Mouse (Mus musculus): ENCODE results near the gene Tmem91.
A peak's percentile ranks its signal among the peaks of the same experiment; 100 is the strongest.

Gene Tmem91

DNA sequence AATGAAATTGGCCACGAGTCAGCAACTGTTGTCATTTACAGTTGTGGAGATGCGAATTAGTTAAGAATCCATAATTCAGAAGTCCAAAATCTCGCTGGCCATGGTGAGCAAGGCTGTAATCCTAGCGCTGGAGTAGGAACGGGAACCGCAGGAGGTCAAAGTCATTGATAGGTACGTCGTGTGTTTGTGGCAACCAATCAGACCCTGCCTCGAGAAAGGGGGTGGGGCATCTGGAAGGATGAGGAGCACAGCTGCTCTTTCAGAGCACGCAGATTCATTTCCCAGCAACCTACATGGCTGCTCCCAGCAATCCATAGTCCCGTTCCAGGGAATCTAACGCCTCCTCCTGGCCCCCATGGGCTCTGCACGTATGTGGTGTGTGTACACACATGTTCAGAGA, 24.9 kb upstream of the Tmem91 start:
- no peak for DNase-seq (ENCODE audit: low spot score)

DNA sequence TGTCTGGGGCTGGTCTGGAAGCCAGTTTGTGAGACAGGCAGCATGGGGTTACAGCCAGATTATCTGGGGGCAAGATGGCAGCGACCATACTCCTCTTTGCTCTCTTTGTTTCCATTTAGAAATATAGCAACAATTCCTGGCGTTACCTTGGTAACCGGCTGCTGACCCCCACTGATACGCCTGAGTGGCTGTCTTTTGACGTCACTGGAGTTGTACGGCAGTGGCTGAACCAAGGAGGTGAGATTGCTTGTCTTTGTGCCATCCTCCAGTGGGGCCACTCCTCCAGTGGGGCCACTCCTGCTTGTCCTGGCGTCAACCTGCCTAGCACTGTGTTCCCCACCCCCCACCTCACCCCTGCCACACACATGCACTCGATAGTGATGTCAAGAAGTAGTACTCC, 19.1 kb upstream of the Tmem91 start:
- DNase-seq (ENCODE audit: low spot score) = no peak

DNA sequence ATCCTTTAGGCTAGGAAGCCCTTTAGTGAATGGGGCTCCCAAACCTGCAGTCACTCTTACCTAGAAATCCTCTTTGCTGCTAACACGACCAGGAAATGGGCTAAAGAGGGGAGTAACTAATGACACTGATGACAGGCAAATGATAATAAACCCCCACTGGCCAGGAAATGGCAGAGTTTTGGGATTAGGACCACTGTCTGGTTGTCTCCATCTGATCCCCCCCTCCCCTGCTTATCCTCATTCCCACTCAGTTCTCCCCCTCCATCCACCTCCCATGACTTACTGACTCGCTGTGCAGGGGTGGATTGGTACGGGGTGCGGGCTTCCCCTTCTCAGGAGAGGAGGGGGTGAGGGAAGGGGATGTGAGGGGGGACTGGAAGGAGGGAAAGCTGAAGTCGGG, 15.1 kb upstream of the Tmem91 start:
- no peak for DNase-seq (ENCODE audit: low spot score)

DNA sequence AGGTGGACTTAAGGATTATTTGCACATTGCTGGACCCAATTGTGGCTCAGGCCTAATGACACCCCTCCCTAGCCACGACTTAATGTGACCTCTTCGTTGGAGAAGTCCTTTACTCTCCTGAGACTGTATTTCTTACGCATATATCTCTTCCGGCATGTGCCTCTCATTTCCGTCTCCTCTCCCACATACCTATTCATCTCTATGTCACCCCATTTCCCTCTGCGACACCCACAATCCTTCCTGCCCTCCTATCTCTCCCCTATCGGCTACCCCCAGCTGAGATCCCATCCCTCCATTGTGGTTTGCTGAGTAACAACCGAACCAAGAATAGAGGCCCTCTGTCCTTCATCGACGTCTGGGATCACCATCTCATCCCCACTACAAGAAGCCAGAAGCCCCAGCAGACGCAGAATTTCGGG, 14.6 kb upstream of the Tmem91 start:
- peak; percentile 62 for DNase-seq (ENCODE audit: low spot score)

DNA sequence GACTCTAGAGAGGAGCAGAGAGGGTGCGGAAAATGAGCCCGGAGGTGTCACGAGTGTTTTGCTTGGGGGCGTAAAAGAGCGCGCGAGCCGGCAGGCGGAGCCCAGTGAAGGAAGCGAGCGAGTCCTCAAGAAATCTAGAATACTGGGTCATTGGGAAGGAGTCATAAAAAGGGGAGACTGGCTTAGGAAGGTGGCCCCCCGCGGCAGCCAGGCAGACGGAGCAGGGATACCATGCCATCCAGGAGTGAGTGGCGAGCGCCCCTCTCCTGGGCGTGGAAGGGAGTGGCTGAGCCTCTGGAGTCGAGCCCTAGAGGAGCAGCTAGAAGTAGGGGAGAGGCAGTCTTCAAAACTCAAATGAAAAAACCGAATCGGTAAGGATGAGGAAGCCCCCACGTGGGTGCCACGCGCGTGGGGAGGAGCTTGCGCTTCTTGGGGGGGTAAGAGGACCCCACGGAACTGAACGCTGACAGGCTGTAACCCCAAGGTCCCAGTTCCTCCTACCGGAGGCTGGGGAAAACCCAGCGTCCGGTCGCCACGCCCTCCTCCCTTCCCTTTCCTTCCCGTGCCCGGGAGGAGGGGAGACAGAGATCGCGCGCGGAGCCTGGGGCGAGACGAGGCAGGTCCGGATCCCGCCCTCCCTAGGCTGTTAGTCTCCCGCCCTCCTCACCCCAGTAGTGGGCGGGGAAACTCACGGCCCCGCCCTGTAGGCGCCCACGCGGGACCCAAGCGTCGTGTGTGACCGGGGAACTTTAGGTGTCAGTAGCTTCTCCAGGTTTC, 14.0 kb upstream of the Tmem91 start:
- peak; percentile 86 for DNase-seq (ENCODE audit: low spot score)

DNA sequence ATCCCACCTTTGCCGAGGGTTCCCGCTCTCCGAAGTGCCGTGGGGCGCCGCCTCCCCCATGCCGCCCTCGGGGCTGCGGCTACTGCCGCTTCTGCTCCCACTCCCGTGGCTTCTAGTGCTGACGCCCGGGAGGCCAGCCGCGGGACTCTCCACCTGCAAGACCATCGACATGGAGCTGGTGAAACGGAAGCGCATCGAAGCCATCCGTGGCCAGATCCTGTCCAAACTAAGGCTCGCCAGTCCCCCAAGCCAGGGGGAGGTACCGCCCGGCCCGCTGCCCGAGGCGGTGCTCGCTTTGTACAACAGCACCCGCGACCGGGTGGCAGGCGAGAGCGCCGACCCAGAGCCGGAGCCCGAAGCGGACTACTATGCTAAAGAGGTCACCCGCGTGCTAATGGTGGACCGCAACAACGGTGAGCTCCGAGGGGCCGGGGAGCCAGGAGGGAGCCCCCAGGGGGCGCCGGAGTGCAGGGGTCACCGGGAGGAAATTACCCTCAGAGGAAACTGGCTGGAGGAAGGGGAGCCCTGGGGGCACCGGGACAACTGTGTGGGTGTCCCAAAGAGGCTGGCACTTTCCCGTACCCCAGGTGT, 12.9 kb upstream of the Tmem91 start:
- DNase-seq (ENCODE audit: low spot score) = peak; percentile 47

DNA sequence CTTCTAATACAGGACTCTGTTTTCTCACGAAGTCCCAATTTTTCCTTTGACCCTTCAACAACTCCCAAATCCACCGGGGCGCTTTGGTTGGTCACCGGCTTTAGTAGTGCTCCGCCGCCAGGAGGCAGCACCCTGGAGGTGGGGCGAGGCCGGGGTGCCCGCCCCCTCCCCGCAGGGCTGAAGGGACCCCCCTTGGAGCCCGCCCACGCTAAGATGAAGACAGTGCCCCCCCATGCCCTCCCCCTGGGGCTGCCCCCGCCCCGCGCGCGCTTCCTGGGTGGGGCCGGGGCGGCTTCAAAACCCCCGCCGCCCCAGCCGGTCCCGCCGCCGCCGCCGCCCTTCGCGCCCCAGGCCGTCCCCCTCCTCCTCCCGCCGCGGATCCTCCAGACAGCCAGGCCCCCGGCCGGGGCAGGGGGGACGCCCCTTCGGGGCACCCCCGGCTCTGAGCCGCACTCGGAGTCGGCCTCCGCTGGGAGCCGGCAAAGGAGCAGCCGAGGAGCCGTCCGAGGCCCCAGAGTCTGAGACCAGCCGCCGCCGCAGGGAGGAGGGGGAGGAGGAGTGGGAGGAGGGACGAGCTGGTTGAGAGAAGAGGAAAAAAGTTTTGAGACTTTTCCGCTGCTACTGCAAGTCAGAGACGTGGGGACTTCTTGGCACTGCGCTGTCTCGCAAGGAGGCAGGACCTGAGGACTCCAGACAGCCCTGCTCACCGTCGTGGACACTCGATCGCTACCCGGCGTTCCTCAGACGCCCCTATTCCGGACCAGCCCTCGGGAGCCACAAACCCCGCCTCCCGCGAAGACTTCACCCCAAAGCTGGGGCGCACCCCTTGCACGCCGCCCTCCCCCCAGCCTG, 11.9 kb upstream of the Tmem91 start, which contains the start of gene Tgfb1:
TSS of gene Tgfb1 (plus strand) at position 323 of the 852 bp plus-strand sequence.
- peak; percentile 69 for DNase-seq (ENCODE audit: low spot score)

DNA sequence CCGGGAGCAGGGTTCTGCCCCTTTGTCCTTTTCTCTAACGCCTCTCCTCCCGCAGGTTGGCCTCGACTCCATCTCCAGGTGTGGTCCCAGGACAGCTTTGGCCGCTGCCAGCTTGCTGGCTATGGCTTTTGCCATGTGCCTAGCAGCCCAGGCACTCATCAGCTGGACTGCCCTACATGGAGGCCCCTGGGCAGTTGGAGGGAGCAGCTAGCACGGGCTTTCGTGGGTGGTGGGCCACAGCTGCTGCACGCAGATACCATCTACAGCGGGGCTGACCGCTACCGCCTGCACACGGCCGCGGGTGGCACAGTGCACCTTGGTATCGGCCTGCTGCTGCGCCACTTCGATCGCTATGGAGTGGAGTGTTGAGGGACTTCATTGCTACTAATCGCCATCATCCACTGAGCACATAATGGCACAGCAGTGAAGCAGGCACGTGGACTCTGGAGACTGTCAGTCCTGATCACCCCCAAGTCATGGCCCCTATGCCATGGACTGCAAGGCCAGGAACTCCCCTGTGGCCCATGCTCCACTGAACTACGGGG, 11.0 kb upstream of the Tmem91 start:
- no peak for DNase-seq (ENCODE audit: low spot score)

DNA sequence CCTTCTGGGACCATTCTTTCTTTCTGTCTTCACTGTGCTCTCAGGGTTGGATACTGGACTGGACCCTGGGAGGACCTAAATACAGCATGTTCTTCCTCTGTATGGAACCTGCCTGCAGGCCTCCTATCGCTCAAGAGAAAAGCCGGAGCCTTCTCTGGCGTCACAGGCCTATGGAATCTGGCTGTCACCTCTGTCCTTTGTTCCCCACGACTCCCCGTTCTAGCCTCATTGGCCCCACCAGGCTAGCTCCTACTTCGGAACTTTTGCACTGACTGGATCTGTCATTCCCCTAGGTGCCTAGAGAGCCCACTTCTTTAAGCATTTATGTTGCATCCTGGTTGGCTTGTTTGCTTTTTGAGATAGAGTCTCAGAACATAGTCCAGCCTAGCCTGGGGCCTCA, 9.7 kb upstream of the Tmem91 start:
- DNase-seq (ENCODE audit: low spot score) = no peak

DNA sequence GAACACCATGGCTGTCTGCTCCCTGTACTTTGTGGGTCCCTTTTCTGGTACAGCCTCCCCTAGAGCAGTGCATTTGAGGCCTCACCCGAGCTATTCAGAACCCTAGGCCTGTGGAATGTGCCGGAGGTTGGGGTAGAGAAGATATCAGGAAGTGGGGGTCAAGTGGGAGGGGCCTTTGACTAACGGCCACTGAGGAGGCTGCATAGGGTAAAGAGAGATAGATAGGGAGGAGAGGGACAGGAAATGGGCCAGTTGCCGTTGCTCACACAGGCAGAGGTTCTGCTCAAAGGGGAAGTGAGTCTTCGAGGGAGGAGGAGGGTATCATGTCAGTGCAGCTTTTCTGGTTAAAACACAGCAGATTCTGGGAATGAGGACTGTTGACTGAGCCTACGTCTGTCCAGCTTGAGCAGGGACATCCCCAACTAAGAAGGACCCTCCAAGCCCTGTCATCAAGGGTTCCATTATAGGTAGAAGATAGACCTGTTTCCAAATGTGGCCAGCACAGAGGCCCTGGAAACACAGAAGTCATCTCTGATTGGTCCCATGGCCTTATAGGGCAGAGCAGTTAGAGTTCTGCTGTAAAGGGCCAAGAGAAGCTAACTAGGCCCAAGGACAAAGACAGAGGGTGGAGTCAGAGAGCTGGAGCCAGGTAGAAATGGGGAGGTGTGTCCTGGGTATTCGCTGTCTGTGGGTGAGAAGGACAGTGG, 8.7 kb upstream of the Tmem91 start:
- peak; percentile 32 for DNase-seq (ENCODE audit: low spot score)

DNA sequence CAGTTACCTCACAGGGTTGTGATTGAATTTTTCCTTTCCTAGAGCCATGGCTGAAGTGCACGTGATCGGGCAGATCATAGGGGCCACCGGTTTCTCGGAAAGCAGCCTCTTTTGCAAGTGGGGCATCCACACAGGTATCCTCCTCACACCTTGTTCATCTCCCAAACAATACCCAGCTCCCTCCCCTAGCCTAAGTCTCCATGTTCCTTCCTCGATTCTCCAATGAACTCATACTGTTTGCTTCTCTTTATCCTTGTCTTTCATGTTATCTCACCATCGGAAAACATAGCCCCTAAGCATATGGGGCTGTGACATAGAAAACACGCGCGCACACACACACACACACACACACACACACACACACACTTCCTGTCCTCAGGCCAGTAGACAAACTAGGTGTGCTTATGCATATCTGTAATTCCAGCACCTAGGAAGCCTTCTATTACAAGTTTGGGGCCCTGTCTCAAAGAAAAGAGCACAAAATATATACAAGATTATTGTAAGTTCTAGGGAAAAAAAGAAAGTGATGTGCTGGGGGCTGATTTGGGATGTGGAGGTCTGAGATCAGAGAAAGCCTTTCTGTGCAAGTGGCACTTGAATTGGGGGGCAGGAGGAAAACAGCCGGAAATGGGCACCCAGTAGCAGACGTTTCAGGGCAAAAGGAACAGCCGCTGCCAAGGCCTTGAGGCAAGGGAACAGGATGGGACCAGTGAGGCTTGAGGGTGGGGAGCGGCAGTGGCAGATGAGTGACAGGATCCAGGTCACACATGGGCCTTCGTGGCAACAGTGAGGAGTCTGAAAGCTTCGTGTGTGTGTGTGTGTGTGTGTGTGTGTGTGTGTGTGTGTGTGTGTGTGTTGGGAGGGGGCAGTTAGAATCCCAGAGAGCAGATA, 6.6 kb upstream of the Tmem91 start:
- DNase-seq (ENCODE audit: low spot score) = no peak

DNA sequence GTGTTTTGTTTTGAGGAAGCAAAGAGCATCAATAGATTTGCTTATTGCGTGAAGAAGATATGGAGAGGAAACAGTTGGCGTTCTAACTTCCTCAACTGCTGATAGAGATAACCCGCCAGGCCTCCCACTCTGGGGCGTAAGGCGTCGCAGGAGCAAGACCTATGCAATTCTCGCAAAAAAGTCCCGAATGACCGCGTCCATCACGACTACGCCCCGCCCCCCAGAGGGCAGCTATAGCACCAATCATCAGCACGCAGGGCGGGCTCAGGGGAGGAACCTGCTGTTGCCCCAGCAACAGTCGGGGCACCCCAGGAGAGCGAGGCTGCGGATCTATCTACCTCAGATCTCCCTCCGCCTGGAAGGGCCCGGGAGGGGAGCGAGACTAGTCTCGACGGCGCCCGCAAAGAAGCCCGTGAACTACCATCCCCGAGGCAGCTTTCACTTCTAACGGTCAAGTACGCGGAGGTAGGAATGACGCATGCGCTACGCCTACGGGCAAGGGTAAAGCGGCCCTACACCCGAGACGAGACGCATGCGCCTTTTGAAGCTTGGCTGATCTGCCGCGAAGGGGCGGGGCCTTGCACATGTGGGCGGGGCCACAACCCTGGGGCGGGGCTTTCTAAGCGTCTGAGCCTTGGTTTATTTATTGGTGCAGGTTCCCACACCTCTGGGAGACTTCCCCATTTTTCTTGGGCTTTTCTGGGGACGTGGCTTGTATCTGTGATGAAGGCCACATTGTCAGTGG, 5.7 kb upstream of the Tmem91 start, which contains the start of gene B9d2:
TSS of gene B9d2 (plus strand) at position 267 of the 745 bp plus-strand sequence.
- peak; percentile 97 for DNase-seq (ENCODE audit: low spot score)

DNA sequence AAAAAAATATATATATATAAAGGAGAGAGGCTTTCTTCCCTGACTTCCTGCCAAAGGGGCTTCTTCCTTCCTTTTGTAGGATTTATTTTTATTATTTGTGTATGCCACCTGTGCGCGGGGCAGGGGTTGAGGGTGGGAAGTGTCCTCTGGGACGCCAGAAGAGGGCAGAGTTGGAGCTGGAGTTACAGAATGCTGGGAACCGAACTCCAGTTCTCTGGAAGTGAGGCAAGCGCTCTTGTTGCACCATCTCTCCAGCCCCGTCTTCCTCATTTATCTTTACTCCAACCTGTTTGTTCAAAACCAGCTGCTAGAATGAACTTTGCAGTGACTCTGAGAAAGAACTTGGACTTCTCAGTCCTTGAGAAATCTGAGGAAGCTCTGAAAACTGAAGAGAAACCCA, 5.0 kb upstream of the Tmem91 start:
- DNase-seq (ENCODE audit: low spot score) = no peak

DNA sequence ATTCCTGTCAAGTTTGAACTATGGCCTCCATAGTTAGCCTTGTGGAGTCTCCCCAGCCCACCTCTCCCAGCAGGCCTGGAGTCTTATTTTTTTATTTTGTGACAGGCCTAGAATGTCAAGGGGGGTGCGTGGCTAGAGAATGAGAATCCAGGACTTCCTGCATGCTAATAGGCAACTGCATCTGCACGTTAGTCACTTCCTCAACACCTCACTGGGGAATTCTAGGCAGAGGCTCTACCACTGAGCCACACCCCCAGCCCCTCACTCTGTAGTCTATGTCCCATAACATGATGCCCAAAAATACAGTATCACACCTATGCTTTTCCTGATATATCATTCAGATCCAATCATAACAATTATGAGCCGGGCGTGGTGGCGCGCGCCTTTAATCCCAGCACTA, 2.0 kb upstream of the Tmem91 start:
- DNase-seq (ENCODE audit: low spot score) = no peak

DNA sequence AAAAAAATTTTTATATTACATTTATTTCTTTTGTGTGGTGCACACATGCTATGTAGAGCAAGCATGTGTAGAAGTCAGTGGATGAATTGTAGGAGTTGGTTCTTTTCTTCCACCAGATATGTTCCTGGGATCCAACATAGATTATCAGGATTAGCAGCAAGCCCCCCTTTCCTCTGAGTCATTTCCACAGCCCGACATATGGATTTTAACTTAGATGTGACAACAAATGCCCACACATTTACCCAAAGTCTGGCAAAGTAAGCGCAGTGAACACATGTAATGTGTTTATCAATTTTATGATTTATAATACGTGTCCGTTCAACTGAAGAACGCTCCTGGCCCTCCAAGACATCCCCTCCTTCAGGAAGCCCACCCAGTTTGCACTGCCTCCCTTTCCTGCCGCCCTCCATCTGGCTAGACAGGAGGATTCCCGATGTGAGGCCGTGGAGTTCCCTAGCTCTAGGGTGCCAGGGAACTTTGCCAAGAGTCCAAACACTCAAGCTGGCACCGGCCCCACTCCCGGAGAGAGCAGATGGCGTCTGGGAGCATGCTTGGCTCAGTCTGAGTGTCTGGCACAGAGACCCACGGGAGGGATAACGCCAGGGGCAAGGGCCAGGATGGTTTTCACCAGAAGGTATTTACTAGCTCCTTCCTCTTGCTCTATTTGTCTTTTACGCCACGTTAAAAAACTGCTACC, 1.3 kb upstream of the Tmem91 start:
- DNase-seq (ENCODE audit: low spot score) = no peak

DNA sequence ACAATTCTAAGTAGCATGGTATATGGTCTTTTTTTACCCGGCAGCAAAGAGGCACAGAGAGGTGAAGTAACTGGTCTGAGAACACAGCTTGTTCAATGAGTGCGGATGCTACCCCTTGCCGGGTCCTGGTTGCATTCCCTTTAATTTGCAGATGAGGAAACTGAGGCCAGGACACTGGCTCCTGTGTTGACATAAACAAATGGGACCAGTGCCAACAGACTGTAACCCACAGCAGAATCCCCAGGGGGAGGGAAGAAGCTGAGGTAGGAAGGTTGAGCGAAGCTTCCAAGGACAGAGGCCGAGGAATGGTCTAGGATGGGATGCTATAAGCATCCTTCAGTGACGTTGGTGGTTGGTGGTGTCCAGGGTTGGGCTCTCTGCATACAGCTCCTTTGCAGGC, 439 bp upstream of the Tmem91 start:
- DNase-seq (ENCODE audit: low spot score) = no peak

DNA sequence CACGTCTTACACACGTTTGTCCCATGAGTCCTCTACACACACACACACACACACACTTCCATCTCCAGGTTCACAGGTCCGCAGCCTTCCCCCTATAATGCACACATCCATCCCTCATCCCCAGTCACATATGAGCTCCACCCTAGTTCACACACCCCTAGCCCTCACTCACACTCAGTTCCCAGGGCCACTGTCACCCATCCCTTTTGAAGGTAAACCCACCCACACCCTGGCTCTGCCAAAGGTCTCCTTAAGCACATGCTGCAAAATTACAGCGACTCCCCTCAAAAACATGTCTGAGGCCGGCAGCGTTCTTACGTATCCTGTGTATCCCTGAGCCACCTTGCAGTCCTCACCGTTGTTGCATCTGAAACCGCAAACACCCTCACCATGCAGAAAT, 669 bp downstream of the Tmem91 start:
- no peak for DNase-seq (ENCODE audit: low spot score)

DNA sequence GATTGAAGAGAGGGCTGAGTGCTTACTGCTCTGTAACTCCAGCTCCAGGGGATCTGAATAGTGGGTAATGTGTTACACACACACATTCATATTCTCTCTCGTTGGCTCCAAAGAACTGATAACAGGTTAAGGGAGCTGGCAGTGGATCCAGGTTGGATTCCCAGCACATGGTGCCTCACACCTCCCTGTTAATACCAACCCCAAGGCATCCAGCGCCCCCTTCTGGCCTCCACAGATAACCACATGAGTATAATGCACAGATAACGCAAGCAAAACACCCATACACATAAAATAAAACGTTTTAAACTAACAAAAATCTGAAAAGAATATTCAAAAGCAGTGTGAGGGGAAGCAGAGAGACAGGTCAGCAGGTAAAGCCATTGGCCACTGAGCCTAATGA, 2.5 kb downstream of the Tmem91 start:
- no peak for DNase-seq (ENCODE audit: low spot score)

DNA sequence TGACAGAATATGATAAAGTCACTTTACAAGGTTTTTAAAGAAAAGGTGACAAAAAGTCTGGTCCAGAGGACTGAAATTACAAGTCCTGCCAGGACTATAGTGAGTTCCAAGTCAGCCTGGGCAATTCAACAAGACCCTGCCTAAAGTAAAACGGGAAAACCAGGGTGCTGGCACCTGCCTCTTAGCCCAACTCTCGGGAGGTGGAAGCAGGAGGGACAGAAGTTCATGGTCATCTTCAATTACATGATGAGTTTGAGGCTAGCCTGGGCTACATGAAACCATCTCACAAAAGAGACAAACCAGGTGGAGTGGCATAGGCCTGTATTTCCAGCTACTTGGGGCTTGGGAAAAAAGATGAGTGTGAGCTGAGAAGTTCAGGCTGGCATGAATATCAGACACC, 3.3 kb downstream of the Tmem91 start:
- DNase-seq (ENCODE audit: low spot score) = no peak

DNA sequence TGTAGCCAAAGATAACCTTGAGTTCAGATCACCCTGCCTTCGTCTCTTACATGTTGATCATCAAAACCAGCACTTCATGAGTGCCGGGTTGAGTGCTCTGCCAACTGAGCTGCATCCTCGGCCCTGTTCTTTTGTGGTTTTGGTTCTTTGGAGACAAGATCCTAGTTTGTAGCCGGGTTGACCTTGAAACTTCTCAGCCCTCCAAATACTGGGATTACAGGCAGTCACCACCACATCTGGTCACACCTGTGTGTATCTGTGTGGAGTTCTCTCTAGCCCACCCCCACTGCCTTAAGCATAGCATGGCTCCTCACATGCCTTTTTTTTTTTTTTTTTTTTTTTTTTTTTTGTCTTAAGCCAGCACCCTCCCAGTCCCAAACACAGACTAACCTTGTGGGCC, 4.9 kb downstream of the Tmem91 start:
- no peak for DNase-seq (ENCODE audit: low spot score)

All from c-Kit-positive CD71-positive TER-119-positive erythroid progenitor cells, embryonic 14.5 days (primary cell).